Mouse (Mus musculus) frontal cortex, postnatal 10 days (tissue): ENCODE results near the gene Mettl25.

Experiments
- DNase-seq, 2 experiments: peaks; one replicate each; pipeline ENCODE4 v3.0.0; 2022; ENCODE audit warnings: low spot score in 2 of 2, mixed read lengths in 1 of 2

Mettl25 gene

GRCm38 (mm10) chr10:105753831-105754605 lies 87.2 kb downstream of the Mettl25 start:
- no peak for DNase-seq

DNA sequence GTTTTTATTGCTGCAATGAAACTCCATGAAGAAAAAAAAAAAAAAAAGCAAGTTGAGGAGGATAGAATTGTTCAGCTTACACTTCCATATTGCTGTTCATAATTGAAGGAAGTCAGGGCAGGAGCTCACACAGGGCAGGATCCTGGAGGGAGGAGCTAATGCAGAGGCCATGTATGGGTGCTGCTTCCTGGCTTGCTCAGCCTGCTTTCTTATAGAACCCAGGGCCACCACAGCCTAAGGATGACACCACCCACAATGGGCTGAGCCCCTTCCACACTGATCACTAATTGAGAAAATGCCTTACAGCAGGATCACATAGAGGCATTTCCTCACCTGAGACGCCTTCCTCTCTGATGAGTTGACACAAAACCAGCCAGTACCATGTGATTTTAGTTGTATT lies 95.2 kb downstream of the Mettl25 start:
- no peak for DNase-seq

- no peak for DNase-seq
Observed at GRCm38 (mm10) chr10:105741736-105742135, 99.4 kb downstream of the Mettl25 start.

DNA sequence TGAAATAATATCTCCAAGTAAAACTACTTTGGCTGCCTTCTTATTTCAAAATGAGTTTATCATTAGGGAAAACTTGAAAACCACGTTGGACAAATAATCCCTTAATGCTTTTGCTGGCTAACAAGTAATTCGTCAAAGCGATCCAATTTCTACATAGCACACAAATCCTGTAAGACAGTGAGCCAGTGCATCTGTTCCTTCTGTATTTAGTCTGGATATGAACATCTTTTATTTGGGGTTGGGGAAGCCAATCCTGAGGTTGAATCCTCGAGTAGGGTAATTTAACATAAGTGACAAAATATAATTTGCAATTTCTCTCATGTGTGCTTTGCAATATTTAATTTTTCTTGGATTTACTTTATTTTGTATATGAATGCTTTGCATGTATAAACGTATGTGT lies 102.2 kb downstream of the Mettl25 start:
- DNase-seq, result no peak

DNA sequence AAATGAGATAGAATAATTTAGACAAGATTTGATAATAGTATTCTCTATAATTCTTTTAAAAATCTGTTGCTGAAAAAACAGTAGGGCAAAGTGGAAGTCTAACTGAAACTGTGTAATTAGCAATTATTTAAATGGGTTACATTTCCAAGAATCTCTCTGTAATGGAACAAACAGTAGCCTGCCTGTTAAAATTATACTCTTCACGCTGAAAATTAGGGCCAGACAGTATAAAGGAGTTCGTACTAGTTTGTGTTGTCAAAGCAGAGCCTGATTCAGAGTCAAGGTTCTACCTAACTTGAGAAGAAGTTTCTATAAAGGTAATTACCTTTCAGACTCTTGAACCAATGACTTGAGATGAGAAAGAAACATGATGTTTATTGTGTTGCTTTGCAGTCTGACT lies 113.4 kb downstream of the Mettl25 start:
- DNase-seq, result no peak

DNA sequence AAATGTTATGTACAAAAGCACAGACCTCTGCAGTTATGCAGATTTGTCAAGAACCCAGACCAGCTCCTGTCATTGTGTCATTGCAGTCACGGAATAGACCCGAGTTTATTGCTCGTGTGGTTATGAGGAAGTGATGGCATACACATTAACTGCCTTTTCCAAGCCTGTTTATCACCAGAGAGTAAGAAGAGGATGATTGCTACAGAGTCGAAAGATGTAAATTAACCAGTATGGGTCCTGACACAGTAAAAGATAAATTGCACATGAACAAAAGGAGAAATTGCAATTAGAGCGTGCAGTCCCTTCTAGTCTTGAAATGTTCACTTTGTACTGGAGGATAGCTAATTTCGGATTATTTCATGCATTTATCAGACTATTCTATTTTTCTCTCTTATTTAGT lies 113.8 kb downstream of the Mettl25 start:
- no peak for DNase-seq

DNA sequence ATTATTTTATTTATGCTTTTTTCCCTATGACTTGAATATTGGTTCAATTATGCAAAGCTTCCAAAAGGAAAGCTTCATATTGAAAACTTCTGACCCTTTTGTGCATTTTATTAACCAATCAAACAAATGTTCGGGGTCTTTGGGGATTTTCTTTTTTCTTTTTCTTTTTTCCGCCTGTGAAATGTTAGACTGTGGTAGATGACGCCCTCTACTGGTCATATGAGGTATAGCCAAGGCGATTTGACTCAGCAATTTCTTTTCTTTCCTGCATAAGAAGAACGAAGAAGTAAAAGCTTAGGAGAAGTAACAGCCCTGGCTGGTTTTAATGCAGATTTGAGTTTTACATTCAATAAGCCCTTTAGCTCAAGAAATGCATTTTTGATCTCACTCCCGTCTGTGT lies 126.3 kb downstream of the Mettl25 start:
- no peak for DNase-seq

DNA sequence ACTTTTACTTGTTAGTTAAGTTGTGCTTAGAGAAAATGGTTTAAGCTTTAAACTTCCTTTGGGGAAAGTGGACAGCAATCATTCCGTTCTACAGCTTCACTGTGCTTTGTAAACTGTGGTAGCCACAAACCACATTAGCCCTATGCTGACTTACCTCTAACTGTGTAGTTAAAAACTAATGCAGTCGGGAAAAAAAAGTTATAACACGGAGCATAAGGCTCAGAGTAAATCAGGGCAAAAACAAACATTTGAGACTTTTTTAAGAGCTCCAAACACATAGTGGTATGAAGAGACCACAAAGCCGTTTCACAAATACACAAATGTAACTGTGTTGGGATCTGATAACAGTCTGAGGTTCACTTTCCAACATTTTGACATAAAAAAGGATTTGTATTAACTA lies 126.8 kb downstream of the Mettl25 start:
- no peak for DNase-seq

GRCm38 (mm10) chr10:105713222-105713621 lies 128.0 kb downstream of the Mettl25 start:
- no peak for DNase-seq
